20 mouse cellular contexts compared by ENCODE assay signal in the genomic region with DNA sequence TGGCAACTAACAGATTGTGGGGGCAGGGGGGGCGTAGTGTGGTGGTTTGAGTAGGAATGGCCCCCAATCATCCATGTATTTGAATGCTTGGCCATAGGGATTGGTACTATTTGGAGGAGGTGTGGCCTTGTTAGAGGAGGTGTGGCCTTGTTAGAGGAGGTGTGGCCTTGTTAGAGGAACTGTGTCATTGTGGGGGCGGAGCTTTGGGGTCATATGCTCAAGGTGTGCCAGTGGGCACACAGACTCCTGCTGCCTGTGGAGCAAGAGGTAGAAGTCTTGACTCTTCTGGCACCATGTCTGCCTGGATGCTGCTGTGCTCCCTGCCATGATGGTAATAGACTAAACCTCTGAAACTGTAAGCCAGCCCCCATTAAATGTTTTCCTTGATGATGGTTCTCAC. TPM values are rescaled to one million over a fixed set of nuclear protein-coding genes. Genes with fewer than 3 reads are reported as not detected.
DNase-seq lines count a peak whose midpoint lies in the region; ATAC-seq lines count a peak whose summit lies in the region.
"Had no signal": no experiment of that assay in that cellular context is flagged by ENCODE, and none has a peak within 500 bp of the region (broad histone marks: within the 10 kb centered on the region; RNA-seq: fewer than 3 reads in every experiment).

No protein-coding gene starts in this region.

- no peak for ATAC-seq in activated CD4-positive, CD25-positive, alpha-beta regulatory T cell, adult 4 months
- ATAC-seq: forebrain, embryonic 14.5 days; forebrain, embryonic 16.5 days; Patski had no signal

- DNase-seq in ES-CJ7 (ENCODE audit: low read depth, low spot score) (peak; percentile 47), R1 (ENCODE audit: low read depth, low spot score) (peak; percentile 81)
- DNase-seq in adrenal gland, postnatal 25 days = no peak
- DNase-seq in T-cell, adult 2 months (ENCODE audit: low spot score) = no peak
- DNase-seq: adrenal gland, adult 8-10 months; adrenal gland, postnatal 14 days; cerebellum, adult 11 months; cerebellum, adult 18-20 months; cerebellum, adult 8-10 months; cerebellum, adult 9-11 months; cerebellum, postnatal 14 days; cerebellum, postnatal 36 days; embryo, embryonic 11 days had no signal

RNA-seq across cellular contexts. Expression of a gene that starts 21.1 kb away (rescaled TPM):
- total RNA-seq in adrenal gland, postnatal 25 days (2021) = 15.3 and 19.2 TPM in 2 replicates
- polyA plus RNA-seq in activated CD4-positive, CD25-positive, alpha-beta regulatory T cell, adult 4 months (2017; shearing (Covaris generic)) = 1 to 10 TPM; 6.1 to 8.2 TPM

RNA-seq across cellular contexts. Expression of a gene that starts 25.7 kb away (rescaled TPM):
- 0.82 TPM in 1 of 2 replicates, not detected in the other for total RNA-seq in adrenal gland, postnatal 25 days (2021)
- not detected for polyA plus RNA-seq in activated CD4-positive, CD25-positive, alpha-beta regulatory T cell, adult 4 months (2017; shearing (Covaris generic))
- total RNA-seq: adrenal gland, postnatal 14 days; common myeloid progenitor, adult 5-6 weeks; G1E had no signal
- polyA plus RNA-seq: erythroblast, embryonic 14.5 days; G1E had no signal

RNA-seq across cellular contexts. Expression of a gene that starts 25.9 kb away (rescaled TPM):
- total RNA-seq in adrenal gland, postnatal 25 days (2021) = 6.2 and 6.3 TPM in 2 replicates
- not detected for polyA plus RNA-seq in activated CD4-positive, CD25-positive, alpha-beta regulatory T cell, adult 4 months (2017; shearing (Covaris generic))
- total RNA-seq: common myeloid progenitor, adult 5-6 weeks had no signal
- polyA plus RNA-seq: erythroblast, embryonic 14.5 days; G1E had no signal

Comparison
In these comparisons a context has a peak if more than half of its experiments do, and no peak if none do; other contexts are left out.
1. DNase-seq: peak in ES-CJ7 (single experiment) and R1 (single experiment); none in adrenal gland, postnatal 25 days (single experiment) and T-cell, adult 2 months (single experiment).